Mouse (Mus musculus) lung, postnatal 14 days (tissue): ENCODE results near the gene Hebp2.
"Not testable (repeated sequence)": the region's sequence is repeated elsewhere in the genome, so short reads cannot be mapped to it uniquely, and the experiment has no call there.

Experiments used
- DNase-seq: peaks from one replicate; pipeline ENCODE4 v3.0.0; 2021

Hebp2 gene

DNA sequence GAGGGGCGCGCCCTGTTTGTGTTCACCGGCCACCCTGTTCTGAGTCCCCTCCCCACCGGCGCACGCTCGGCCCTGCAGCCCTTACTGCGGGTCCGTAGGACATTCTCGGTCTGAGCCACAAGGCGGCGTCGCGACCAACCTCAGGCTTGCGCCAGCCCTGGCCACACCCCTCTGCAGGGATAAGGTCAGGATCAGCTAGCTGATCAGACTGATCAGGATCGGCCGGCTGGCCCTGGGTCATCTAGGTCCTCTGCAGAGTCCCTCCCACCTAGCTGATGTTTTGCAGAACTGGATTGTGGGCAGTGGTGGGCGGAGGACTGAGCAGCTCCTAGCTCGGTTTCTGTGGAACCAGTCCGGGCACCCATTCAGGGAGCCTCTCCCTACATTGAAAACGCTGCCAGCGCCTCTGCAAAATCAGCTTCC lies at the start of gene Hebp2:
TSS of gene Hebp2 (minus strand) at position 264 of the 423 bp plus-strand sequence.
- DNase-seq = peak; percentile 69

DNA sequence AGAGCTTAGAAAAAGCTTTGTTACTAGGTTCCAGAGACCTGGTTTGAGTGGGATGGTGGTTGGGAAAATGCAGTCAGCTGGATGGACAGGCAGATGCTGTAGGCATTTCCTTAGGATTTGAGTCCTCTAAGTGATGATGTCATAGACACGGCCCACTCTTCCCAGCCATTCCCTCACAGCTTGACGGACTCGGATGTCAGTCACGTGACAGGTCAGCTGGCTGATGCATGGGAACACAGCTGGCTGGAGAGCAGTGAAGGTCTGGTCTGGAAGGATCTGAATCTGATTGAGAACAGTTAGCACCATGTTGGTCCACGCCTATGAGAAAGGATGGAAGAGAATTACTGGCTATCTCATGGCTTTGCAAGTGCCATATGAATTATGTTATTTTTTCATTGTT lies 43.6 kb upstream of the Hebp2 start:
- DNase-seq = no peak

DNA sequence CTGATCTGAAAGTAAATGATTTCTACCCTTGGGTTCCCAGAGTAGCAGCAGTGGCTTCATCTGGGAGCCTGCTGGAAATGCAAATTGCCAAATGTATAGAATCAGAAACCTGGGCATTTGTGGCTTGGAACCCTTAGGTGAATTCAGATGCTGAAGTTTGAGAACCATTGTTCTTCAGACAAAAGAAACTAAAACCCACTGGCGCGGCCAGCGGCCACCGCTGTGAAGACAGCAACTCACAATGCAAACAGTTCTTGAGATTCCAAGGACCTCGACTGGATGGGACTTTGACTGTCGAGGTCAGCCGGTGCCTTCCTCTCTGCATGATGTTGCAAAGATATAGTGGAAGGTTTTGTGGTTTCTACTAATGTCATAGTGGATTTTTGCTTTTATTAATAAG lies 38.3 kb upstream of the Hebp2 start:
- no peak for DNase-seq

DNA sequence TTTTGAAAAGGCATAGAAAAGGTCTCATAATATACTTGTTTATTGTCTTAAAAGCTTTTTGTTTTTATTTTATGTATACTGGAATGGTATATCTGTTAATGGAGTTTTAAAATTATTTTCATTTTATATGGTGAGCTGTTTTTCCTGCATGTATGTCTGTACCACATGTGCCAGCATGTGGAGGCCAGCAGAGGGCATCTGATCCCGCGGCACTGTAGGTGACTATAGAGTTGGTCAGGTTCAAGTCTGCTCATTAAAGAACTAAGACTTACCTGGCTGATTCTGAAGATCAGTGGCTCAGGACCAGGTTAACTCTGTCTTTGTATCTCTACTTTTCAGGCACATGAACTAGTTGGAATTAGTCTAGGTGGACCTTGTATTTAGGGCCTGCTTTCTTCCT lies 26.7 kb upstream of the Hebp2 start:
- DNase-seq = no peak

DNA sequence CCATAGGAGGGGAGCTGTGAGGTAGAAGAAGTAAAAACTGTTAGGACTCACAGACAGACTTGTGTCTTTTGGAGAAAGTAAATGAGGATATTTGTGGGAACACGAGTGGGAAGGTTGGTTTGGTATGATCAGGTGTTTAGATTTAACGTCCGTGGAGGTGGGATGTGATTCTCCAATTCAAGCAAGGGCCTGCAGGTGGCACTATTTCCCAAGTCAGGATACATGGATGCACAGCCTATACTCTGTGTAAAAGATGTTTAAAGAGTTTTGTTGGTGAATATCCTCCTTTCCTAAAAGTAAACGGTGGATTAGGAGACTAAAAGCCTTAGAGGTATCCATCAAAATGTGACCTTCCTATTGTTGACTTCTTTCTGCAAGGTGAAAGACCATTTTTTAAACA lies 17.1 kb upstream of the Hebp2 start:
- DNase-seq = peak; percentile 67

DNA sequence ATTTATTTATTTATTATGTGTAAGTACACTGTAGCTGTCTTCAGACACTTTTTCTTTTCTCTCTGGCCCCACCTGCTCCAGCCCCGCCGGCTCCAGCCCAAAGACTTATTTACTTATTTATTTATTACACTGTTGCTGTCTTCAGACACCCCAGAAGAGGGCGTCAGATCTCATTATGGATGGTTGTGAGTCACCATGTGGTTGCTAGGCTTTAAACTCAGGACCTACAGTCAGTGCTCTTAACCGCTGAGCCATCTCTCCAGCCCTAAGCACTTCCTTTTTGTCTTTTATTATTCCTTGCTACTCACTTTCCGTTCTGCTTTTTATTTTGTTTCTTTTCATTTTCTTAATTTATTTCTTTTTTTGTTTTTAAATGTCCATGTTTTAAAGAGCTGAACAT lies 15.6 kb upstream of the Hebp2 start:
- no peak for DNase-seq

DNA sequence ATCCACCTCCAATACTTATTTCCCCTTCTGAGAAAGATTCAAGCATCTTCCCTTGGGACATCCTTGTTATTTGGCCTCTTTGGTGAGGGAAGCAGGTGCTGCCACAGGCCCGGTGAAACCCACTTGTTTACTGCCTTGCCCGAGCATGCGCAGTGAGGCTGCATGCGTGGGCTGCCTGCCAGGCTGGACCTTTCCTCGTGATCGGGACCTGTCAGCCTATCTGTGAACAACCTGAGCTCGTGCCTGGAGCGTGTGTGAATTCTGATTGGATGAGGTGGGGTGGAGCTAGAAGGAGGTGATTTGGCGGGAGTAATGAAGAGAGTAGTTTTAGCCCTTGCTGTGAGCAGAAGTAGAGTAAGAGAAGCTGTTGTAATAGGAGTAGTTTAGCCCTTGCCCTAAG lies 13.2 kb upstream of the Hebp2 start:
- DNase-seq = not testable (repeated sequence)

DNA sequence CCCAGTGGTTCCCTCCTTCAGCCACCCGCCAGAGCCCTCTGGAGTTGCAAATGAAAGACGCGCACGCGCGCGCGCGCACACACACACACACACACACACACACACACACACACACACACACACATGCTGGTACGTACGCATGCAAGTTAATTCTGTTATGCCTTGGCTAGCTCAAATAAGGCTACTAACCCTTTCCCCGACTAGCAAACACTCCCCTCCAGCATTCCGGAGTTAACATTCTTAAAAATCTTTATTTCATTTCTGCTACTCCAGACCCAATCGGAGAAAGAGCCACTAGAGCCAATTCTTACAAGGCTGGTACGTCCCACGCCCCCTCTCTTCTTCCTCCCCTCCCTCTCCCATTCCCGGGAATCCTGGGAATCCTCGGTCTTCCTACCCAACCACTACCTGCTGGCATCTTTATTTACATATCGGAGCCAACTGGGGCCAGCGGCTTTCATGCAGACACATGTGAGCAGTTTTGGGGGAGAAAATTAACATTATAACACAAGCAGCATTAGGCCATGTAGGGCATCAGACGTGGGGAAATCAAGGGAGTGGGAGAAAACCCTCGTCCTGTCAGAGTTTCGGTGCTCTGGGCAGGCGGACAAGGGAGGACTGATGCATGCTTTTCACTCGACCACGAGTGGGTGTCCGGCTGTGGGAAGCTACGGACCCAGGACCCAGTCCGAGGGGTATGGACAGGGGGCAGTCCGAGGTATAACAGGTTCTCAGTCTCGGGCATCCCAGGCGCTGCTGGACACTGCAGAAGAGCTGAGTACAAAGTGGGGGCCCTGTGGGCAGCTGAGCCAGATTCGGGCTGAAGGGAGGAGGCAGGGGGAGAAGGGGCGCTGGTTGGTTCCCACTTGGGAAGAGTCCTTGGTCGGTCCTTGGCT lies 3.7 kb upstream of the Hebp2 start:
- DNase-seq = peak; percentile 10

DNA sequence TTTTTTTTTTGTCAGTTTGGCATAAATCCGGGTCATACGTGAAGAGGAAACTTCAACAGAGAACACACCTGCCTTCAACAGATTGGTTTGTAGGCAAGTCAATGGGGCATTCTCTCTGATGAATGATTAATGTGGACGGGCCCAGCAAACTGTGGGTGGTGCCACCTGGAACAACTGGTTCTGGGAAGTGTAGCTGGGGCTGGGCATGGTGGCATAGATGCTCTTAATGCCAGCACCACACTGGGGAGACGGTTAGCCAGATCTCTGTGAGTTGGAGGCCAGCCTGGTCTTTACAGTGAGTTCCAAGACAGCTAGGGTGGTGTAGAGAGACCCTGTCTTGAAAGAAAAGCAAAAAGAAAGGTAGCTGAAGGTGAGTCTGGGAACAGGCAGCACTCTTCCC lies 1.5 kb upstream of the Hebp2 start:
- DNase-seq = no peak

DNA sequence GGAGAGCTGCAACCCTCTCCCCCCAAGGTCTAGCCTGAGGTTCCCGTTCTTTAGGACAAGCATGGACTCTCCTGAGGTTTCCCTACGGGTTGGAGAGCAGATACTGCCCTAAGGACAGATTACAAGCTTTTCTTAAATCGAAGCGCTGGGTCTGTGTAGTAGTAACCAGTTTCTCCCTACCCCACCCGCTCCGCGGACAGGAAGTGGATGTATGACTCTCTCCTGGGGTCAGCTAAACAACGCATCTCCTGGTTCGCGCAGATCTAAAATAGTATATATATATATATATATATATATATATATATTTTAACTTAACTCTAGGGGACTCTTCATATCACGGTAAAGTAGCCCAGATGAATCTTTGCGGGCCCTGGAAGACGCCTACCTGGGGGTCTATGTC lies 567 bp downstream of the Hebp2 start:
- DNase-seq = no peak

DNA sequence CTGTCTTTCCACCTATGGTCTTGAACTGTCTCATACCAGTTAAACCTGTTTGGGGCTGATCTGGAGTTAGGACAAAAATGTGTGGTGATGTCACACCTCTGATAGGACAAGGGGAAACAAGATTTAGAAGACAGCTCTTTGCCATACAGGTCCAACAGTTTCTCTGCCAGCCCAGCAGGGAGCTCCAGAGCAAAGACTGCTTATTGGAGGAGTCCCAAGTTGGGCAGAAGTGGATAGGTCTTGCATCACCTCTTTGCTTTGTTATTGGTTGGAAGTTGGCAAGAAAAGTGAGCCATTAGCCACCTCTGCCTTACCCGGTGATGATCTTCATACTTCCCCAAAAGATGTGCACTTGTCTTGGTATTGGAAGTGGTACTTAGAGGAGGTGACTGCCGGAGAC lies 9.0 kb downstream of the Hebp2 start:
- DNase-seq = no peak

DNA sequence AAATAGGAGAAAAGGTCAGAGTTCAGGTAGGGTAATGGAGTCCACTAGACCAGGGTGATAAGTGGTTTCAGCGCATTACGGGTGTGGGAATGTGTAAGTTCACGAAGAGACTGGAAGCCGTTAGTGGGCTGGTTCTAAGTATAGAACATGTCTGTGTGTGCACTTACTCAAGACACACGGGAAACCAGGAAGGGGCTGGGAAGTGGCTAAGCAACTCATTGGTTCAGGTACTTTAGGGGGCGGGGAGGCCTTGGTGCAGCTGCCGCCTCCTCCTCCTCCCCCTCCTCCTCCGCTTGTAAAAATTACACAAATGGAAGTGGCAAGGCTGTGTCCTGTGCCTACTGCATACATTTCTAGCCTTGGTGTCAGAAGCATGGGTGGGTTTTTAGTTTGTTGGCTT lies 13.6 kb downstream of the Hebp2 start:
- DNase-seq = no peak

DNA sequence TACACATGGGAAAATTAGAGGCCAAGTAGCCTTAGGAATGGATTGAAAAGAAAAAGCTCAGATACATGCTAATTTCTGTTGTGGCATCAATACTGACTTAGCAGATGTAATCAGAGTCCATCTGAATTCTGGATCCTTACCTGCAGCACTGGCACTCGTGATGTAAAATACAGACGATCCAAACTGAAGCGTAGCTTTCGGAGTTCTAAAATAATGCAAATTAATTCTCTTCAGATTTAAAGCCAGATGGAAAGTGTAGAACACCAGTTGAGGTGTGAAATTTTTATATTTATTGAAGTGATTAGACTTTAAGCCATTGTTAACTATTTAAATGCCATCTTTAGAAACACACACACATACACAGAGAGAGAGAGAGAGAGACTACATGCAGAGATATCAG lies 15.7 kb downstream of the Hebp2 start:
- DNase-seq = no peak

DNA sequence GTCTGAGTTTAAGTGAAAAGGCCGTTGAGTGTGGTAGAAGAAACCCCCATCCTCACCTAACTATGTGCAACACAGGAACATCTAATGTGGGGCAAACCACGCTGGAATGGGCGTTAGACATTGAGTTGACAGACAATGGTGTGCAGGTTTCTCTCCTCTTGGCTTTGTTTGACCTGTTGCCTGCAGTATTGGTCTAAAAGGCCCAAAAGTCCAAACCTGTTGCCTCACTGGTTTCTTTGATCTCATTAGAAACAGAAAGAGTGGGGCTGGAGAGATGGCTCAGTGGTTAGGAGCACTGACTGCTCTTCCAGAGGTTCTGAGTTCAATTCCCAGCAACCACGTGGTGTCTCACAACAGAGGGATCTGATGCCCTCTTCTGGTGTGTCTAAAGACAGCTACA lies 16.7 kb downstream of the Hebp2 start:
- no peak for DNase-seq

DNA sequence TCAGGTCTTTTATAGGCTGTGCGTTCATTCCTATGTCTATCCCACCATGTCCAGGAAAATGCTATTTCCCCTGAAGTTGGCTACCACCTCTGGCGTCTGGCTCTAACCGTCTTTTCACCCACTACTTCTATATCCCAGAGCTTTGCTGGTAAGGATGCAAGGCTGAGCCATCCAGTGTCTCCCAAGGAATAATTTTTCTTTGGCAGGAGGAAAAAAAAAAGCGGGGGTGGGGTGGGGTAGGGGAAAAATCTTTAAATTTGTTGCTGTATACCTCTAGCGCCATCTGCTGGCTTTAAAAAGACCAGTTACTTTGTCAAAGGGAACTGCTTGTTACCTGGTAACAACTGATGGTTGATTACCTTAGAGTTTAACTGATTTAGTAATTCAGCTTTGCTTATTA lies 17.4 kb downstream of the Hebp2 start:
- DNase-seq = peak; percentile 48

DNA sequence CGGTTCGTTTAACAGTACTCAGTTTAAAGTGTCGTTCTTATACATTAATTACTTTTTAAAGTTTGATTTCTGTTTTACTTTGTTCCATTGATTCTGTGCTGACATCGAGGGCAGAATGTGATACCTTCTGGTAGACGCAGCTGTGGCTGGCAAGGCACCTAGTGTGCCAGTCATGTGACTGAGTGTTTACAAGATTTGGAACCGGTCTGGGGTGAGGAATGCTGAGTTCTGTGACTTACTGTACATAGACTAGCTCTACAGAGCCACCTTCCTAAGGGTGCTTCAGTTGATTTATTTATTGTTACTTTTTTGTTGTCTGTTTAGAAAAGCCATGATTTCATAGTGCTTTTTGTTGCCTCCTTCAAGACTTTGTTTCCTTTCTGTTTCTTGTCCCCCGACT lies 18.1 kb downstream of the Hebp2 start:
- DNase-seq = peak; percentile 18

DNA sequence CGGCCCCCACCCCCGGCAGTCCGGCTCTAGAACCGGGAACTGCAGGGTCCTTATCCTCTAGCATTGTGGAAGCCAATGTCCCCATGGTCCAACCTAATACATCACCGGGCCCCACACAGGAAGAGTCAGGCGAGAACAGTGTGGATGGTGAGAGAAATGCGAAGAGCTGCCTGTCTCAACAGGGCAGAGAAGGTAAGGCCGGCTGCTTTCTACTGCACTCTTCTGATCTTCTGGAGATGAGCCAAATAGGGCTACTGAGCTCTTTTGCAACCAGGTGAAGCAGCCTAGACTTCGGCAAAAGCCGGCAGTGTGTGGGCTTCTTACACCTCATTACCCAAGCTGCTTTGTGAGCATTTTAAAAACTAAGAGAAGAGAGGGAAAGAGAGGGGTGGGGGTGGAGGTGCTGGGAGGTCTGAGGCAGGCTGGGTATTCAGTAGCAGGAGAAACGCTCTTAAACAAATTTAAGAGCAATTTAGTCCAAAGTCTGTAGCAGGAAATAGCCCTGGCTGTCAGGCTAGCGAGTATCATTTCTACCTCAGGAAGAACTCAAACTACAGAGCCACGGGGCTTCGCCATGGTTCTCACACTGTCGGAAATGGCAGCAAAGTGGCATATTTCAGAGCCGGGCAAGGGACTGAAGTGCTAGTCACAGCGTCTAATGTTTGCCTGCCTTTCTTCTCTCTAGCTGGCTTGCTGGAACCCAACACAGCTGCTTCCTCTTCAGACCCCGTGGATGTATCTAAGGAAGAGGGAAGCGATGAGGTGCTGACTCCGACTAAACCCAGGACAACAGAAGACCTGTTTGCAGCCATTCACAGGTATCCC lies 18.8 kb downstream of the Hebp2 start:
- no peak for DNase-seq

DNA sequence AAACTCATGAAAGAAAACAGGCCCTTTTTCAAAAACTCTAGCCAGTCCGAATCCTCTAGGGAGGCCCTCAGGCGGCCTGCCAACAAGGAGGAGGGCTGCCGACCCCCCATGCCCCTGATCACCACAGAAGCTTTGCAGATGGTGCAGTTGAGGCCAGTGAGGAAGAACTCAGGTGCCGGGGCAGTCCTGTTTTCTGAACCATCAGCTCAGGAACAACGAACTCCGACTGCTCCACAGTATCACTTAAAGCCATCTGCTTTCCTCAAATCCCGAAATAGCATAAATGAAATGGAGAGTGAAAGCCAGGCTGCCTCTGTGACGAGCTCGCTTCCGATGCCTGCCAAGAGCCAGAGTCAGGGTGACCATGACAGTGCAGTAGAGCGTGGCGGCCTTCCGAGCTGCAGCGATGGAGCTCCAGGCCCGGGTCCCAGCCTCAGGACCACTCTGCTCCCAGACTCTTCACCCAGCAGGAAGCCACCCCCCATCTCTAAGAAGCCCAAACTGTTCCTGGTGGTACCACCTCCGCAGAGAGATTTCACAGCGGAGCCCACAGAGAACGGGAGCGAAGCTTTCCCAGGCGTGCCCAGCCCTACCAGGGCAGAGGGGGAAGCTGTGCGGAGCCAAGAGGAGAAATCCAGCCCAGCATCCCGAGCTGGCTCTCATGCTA lies 19.6 kb downstream of the Hebp2 start:
- DNase-seq = no peak

DNA sequence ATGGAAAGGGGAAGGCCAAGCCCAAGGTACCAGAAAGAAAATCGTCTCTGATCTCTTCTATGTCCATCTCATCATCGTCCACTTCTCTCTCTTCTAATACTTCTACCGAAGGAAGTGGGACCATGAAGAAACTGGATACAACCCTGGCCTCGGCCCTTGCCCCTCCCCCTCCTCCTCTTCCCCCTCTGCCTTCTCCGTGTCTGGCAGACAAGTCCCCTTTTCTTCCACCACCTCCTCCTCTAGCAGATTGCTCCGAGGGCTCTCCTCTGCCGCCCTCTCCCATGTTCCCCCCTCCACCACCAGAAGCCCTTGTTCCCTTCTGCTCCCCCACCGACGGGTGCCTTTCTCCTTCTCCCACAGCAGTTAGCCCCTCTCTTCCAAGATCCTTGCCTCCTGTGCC lies 20.1 kb downstream of the Hebp2 start:
- no peak for DNase-seq

DNA sequence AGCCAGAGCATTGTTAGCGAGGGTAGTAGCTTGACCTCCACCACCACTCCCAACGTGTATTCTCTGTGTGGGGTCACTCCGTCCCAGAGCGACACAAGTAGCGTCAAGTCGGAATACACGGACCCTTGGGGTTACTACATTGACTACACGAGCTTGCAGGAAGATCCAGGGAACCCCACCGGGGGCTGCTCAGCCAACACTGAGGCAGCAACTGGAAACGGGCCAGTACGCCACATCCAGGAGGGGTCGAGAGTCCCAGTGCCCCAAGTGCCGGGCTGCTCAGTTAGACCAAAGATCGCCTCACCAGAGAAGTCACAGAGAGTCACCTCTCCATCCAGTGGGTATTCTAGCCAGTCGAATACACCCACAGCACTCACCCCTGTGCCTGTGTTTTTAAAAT lies 20.6 kb downstream of the Hebp2 start:
- no peak for DNase-seq

DNA sequence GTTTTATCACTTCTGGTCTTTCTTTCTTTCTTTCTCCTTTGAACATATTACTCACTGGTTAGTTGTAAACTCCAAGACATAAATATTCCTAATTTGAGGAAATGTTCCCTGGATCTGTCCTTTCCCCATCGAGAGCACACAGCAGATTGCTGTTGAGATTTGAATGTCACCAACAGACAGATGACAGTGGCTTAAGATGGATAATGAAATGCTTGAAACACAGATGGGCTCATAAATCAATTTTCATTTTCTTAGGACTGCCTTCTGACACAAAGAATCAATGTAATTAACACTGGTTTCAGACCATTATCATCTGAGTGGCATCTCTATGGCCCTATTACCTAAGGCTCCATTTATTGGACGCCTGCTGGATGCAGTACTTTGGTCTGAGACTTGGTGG lies 23.3 kb downstream of the Hebp2 start:
- no peak for DNase-seq

DNA sequence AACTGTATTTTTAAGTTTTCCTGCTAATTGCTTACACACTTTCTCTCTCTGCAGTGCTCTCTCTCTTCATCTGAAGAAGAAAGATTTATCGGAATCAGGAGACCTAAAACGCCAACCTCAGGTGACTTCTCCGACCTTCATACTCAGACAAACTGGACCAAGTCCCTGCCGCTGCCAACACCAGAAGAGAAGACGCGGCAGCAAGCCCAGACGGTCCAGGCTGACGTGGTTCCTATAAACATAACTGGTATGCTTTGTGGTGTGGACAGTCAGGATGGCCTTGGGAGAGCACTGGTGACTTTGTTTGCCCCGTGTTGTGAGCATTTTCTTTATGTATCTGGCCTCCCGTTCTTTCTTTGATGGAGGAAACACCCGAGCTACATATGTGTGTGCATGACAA lies 34.4 kb downstream of the Hebp2 start:
- no peak for DNase-seq

DNA sequence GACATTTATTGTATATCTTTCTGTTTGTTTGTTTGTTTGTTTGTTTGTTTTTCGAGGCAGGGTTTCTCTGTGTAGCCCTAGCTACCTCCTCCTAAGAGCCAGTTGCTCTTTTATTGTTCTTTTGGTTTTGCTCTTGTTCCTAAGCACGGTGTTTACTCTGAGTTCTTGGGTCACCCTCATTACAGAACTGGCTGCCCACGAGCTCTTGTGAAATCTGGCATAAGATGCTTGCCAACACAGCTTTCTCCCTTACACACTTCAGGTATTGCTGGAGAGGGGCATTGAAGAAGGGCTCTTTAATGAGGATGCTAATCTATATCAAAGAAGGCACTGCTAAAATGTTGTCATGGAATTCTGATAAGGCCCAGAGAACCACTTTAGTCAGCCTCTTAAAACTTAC lies 35.2 kb downstream of the Hebp2 start:
- no peak for DNase-seq

DNA sequence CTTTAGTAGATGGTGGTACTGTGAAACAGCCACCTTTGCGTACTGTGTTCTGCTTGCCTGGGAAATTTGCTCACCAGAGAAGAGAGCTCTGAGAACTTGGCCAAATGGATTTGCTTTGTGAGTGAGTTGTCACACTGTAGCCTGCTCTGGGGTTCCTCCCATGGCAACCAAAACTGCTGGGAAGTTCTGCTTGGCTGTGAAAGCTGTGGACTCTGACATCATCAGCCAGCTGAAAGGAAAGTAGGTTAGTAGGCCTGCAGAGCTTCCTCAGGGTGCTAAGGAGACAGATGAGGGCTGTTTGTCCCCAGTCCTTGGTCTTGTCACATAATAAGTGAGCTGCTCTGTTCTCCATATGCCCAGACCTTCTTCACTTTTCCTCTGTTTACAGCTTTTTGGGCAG lies 37.3 kb downstream of the Hebp2 start:
- peak; percentile 7 for DNase-seq
